Mouse (Mus musculus) thymus, adult 2 months (tissue): ENCODE data around the gene Hsf2bp.

ENCODE experiments used
- CTCF ChIP-seq: fragments of 200-500 bp; IDR thresholded peaks from 2 replicates; pipeline ENCODE4 v1.5.1; 2012; ENCODE audit warnings: mild to moderate bottlenecking, control low read depth, low read length, moderate library complexity, borderline replicate concordance; ENCODE audit not compliant: control insufficient read depth, poor library complexity, insufficient read depth; ENCODE audit errors: extremely low read depth
- POLR2A ChIP-seq: fragments of 200-500 bp; IDR thresholded peaks from 2 replicates; pipeline ENCODE4 v1.6.1; 2012; ENCODE audit warnings: mild to moderate bottlenecking, low read length, control low read depth, moderate library complexity; ENCODE audit not compliant: control insufficient read depth, poor library complexity, insufficient read depth; ENCODE audit errors: extremely low read depth

DNA sequence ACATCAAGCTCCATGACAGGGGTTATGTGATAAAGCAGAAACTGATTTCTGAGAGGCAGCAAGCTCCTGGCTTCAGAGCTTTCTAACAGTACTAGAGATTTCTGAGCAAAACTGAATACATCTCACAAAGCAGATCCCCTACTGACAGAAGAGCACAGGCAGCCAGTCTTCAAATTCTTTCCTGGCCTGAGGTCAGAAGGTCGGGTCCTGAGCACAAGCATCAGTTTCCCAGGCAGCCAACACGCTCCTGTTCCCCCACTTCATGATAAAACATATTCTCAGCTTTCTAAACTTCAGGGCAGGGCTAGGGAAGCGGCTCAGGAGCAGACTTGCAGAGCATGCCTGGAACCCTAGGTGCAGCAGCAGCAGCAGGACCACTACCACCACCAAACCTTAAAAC, 52.7 kb downstream of the Hsf2bp start:
- TF ChIP-seq POLR2A (no peak), CTCF (no peak)
